Mouse (Mus musculus) thymus, postnatal 0 days (tissue): ENCODE measurements around the gene Eno3. TPM values are rescaled to one million over a fixed set of nuclear protein-coding genes. Genes with fewer than 3 reads are reported as not detected.

Experiments
- DNase-seq: peaks from one replicate; pipeline ENCODE4 v3.0.0-alpha.2; 2015; ENCODE audit warnings: low spot score
- polyA plus RNA-seq: library from polyadenylated mRNA; unstranded; fragments of >200 nt; fragmentation: Nextera tagmentation; extraction: Ambion mirVana; gene quantifications from 2 replicates; pipeline ENCODE4 v1.2.1, GENCODE M21; 2015

Gene Eno3
- polyA plus RNA-seq, 1 experiment from 2014 or later = 14.7 TPM

- DNase-seq = no peak
These were observed 510 bp upstream of the Eno3 start for GRCm38 (mm10) chr11:70656456-70656927.

GRCm38 (mm10) chr11:70657573-70657972, 571 bp downstream of the Eno3 start:
- no peak for DNase-seq

- no peak for DNase-seq
These were observed 989 bp downstream of the Eno3 start for GRCm38 (mm10) chr11:70657991-70658390.

GRCm38 (mm10) chr11:70658521-70658920, 1.5 kb downstream of the Eno3 start:
- DNase-seq = no peak

GRCm38 (mm10) chr11:70658942-70659341, 1.9 kb downstream of the Eno3 start:
- no peak for DNase-seq

- DNase-seq = no peak
These were observed 3.6 kb downstream of the Eno3 start for GRCm38 (mm10) chr11:70660571-70660970.

- DNase-seq = no peak
These were observed 6.1 kb downstream of the Eno3 start for GRCm38 (mm10) chr11:70663101-70663500.

GRCm38 (mm10) chr11:70663957-70664356, 7.0 kb downstream of the Eno3 start:
- no peak for DNase-seq

- no peak for DNase-seq
These were observed 7.7 kb downstream of the Eno3 start for GRCm38 (mm10) chr11:70664741-70665140.

- no peak for DNase-seq
These were observed 9.7 kb downstream of the Eno3 start for GRCm38 (mm10) chr11:70666687-70667086.

GRCm38 (mm10) chr11:70667271-70668150, 10.5 kb downstream of the Eno3 start:
- DNase-seq = no peak

GRCm38 (mm10) chr11:70668335-70668770, 11.4 kb downstream of the Eno3 start:
- DNase-seq = no peak

- peak; percentile 97 for DNase-seq
These were observed 11.9 kb downstream of the Eno3 start, which contains the start of gene Spag7 for GRCm38 (mm10) chr11:70668771-70669505. Spag7 (minus strand) TSS chr11:70669416.

- DNase-seq = peak; percentile 91
These were observed 12.8 kb downstream of the Eno3 start for GRCm38 (mm10) chr11:70669582-70670345.

GRCm38 (mm10) chr11:70670483-70670882, 13.5 kb downstream of the Eno3 start:
- DNase-seq = no peak

- DNase-seq = no peak
These were observed 14.5 kb downstream of the Eno3 start for GRCm38 (mm10) chr11:70671333-70672047.

- no peak for DNase-seq
These were observed 17.0 kb downstream of the Eno3 start for GRCm38 (mm10) chr11:70674014-70674413.

- no peak for DNase-seq
These were observed 17.5 kb downstream of the Eno3 start for GRCm38 (mm10) chr11:70674501-70674900.

GRCm38 (mm10) chr11:70678092-70678491, 21.1 kb downstream of the Eno3 start:
- no peak for DNase-seq

GRCm38 (mm10) chr11:70678576-70678975, 21.6 kb downstream of the Eno3 start:
- no peak for DNase-seq

- DNase-seq = no peak
These were observed 22.4 kb downstream of the Eno3 start for GRCm38 (mm10) chr11:70679361-70679760.
